Mouse (Mus musculus): ENCODE results near the gene Iqcg.

The Iqcg gene

GRCm38 (mm10) chr16:32973047-32973446 is 83.0 kb downstream of the Iqcg start:
- DNase-seq: no peak

GRCm38 (mm10) chr16:32972535-32972934 is 83.5 kb downstream of the Iqcg start:
- DNase-seq: peak; percentile 24 to 55

All from thymus, postnatal 36 days (tissue).